Comparison of ENCODE assay signal across 9 mouse cellular contexts in the genomic region with DNA sequence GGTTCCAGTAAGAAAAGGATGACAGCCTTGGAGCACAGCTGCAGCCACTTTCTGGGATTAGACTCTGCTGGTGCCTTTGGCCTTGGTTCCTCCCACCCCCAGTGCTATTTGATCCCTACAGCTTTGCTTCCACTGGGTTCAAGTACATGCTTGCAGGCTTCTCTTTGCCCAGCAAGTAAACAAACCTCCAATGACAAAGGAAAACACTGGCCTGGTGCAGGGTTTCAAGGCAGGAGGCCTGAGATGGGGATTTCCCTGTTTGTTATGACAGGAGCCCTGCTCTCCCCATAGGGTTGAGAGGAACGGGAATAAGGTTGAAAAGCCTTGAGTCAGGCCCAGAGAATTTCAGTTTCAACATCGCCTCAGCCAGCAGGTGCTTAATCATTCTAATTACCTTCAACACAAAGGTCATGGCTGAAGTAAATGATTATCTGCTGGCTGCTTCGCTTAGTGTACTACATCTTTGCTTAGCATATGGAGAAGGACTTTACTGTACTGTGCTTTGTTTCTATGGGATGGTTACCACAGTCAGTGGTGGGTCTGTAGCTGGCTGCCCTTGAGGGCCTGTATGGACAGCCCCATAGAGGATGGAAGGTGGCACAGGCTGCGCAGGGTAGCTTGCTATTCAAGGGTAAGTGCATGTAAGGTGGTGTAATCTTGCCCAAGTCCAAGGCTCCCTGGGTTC.
A peak's percentile ranks its signal among the peaks of the same experiment; 100 is the strongest.
DNase-seq lines count a peak whose midpoint lies in the region; ATAC-seq and TF ChIP-seq lines count a peak whose summit lies in the region.
"Had no signal": no experiment of that assay in that cellular context is flagged by ENCODE, and none has a peak within 500 bp of the region (broad histone marks: within the 10 kb centered on the region; RNA-seq: fewer than 3 reads in every experiment).

No protein-coding gene starts in this region.

- no peak overlapping the region for H3K4me3 ChIP-seq in midbrain, embryonic 14.5 days (replicated peaks; ENCODE audit: low read depth, low read length)
- H3K4me3 ChIP-seq in midbrain, postnatal 0 days (ENCODE audit: low read depth, low read length) = no peak overlapping the region
- no peak overlapping the region for H3K4me3 ChIP-seq in embryonic facial prominence, embryonic 12.5 days
- H3K4me3 ChIP-seq in kidney, postnatal 0 days (replicated peaks; ENCODE audit: low read depth, low read length) = no peak overlapping the region
- H3K4me3 ChIP-seq in stomach, embryonic 16.5 days (replicated peaks; ENCODE audit: low read length) = no peak overlapping the region
- H3K4me3 ChIP-seq in left cerebral cortex, adult 2 months = no peak overlapping the region
- H3K4me3 ChIP-seq: layer of hippocampus, adult 2 months had no signal

- H3K9me3 ChIP-seq in midbrain, embryonic 14.5 days (ENCODE audit: control insufficient read depth, low read length) = no peaks in the 10 kb centered on the region
- no peaks in the 10 kb centered on the region for H3K9me3 ChIP-seq in midbrain, postnatal 0 days (ENCODE audit: low read length)
- no peaks in the 10 kb centered on the region for H3K9me3 ChIP-seq in embryonic facial prominence, embryonic 12.5 days
- H3K9me3 ChIP-seq in kidney, postnatal 0 days (replicated peaks; ENCODE audit: low read length) = no peaks in the 10 kb centered on the region
- no peaks in the 10 kb centered on the region for H3K9me3 ChIP-seq in stomach, embryonic 16.5 days (replicated peaks; ENCODE audit: control insufficient read depth, low read length)

- ATAC-seq in midbrain, embryonic 14.5 days (ENCODE audit: low FRiP score, low TSS enrichment) = no peak
- ATAC-seq in midbrain, postnatal 0 days (ENCODE audit: low FRiP score) = no peak
- ATAC-seq in embryonic facial prominence, embryonic 12.5 days (ENCODE audit: insufficient number of reproducible peaks, insufficient read depth, low FRiP score, low TSS enrichment) = peak; percentile 82; the same call in 1 of the 2 replicates
- ATAC-seq in kidney, postnatal 0 days (replicated peaks; ENCODE audit: low FRiP score, low read depth) = peak; percentile 77
- peak; percentile 65 for ATAC-seq in stomach, embryonic 16.5 days (ENCODE audit: insufficient read depth, low FRiP score)

- TF ChIP-seq CTCF in midbrain, postnatal 0 days (IDR thresholded peaks at IDR 0.05) = no peak
- no peak for TF ChIP-seq CTCF in kidney, postnatal 0 days (IDR thresholded peaks at IDR 0.05; ENCODE audit: low read depth)
- TF ChIP-seq CTCF in left cerebral cortex, adult 2 months (IDR thresholded peaks at IDR 0.05) = no peak

- H3K4me2 ChIP-seq in midbrain, embryonic 14.5 days (ENCODE audit: low read length) = no peak overlapping the region
- H3K4me2 ChIP-seq in midbrain, postnatal 0 days (ENCODE audit: low read depth, low read length, poor library complexity, severe bottlenecking) = no peak overlapping the region
- no peak overlapping the region for H3K4me2 ChIP-seq in embryonic facial prominence, embryonic 12.5 days (replicated peaks)
- no peak overlapping the region for H3K4me2 ChIP-seq in kidney, postnatal 0 days (ENCODE audit: low read length)
- H3K4me2 ChIP-seq in stomach, embryonic 16.5 days (ENCODE audit: low read depth, low read length) = no peak overlapping the region

- DNase-seq in midbrain, embryonic 14.5 days = peak; percentile 25
- DNase-seq in midbrain, postnatal 0 days (ENCODE audit: low spot score) = no peak
- peak; percentile 95 for DNase-seq in kidney, postnatal 0 days (ENCODE audit: low spot score)
- DNase-seq in gastrocnemius, postnatal 10 days = no peak
- no peak for DNase-seq in layer of hippocampus, postnatal 10 days (ENCODE audit: low spot score in 2 of 2)
- DNase-seq in left cerebral cortex, adult 2 months (ENCODE audit: extremely low spot score in 1 of 2, low spot score in 2 of 2) = no peak

- H3K36me3 ChIP-seq in midbrain, embryonic 14.5 days (ENCODE audit: control insufficient read depth, insufficient read depth, low read length) = no peaks in the 10 kb centered on the region
- H3K36me3 ChIP-seq in midbrain, postnatal 0 days (ENCODE audit: insufficient read depth, low read length) = no peaks in the 10 kb centered on the region
- no peaks in the 10 kb centered on the region for H3K36me3 ChIP-seq in embryonic facial prominence, embryonic 12.5 days
- no peaks in the 10 kb centered on the region for H3K36me3 ChIP-seq in kidney, postnatal 0 days (ENCODE audit: insufficient read depth, low read length)
- H3K36me3 ChIP-seq in stomach, embryonic 16.5 days (ENCODE audit: control insufficient read depth, insufficient read depth, low read length) = no peaks in the 10 kb centered on the region

- no peak overlapping the region for H3K9ac ChIP-seq in midbrain, embryonic 14.5 days (replicated peaks; ENCODE audit: low read length)
- H3K9ac ChIP-seq in midbrain, postnatal 0 days (replicated peaks; ENCODE audit: low read length, poor library complexity, severe bottlenecking) = no peak overlapping the region
- H3K9ac ChIP-seq in embryonic facial prominence, embryonic 12.5 days = no peak overlapping the region
- H3K9ac ChIP-seq in kidney, postnatal 0 days (ENCODE audit: low read depth, low read length) = no peak overlapping the region
- peak overlapping the region; percentile 34; the same call in 1 of the 2 replicates for H3K9ac ChIP-seq in stomach, embryonic 16.5 days (ENCODE audit: low read length)

- H3K4me1 ChIP-seq in midbrain, embryonic 14.5 days (ENCODE audit: control insufficient read depth, insufficient read depth, low read length) = 0 out of 2 replicates have a peak, but pooled peaks cover 4% of the 10 kb centered on the region
- H3K4me1 ChIP-seq in midbrain, postnatal 0 days (ENCODE audit: insufficient read depth, low read length) = no peaks in the 10 kb centered on the region
- peaks cover 48% of the 10 kb centered on the region for H3K4me1 ChIP-seq in embryonic facial prominence, embryonic 12.5 days
- peaks cover 23% of the 10 kb centered on the region; the same call in 1 of the 2 replicates for H3K4me1 ChIP-seq in kidney, postnatal 0 days (replicated peaks; ENCODE audit: insufficient read depth, low read length)
- peaks cover 39% of the 10 kb centered on the region for H3K4me1 ChIP-seq in stomach, embryonic 16.5 days (ENCODE audit: control insufficient read depth, insufficient read depth, low read length)

- 0 out of 2 replicates have a peak overlapping the region, but pooled peaks have one; percentile 13 for H3K27ac ChIP-seq in midbrain, embryonic 14.5 days (replicated peaks; ENCODE audit: low read depth, low read length)
- H3K27ac ChIP-seq in midbrain, postnatal 0 days (ENCODE audit: low read depth, low read length) = no peak overlapping the region
- H3K27ac ChIP-seq in embryonic facial prominence, embryonic 12.5 days = peak overlapping the region; percentile 85
- H3K27ac ChIP-seq in kidney, postnatal 0 days = peak overlapping the region; percentile 83
- peak overlapping the region; percentile 89 for H3K27ac ChIP-seq in stomach, embryonic 16.5 days (ENCODE audit: low read length)
- H3K27ac ChIP-seq in left cerebral cortex, adult 2 months = no peak overlapping the region
- H3K27ac ChIP-seq: layer of hippocampus, adult 2 months had no signal

- no peaks in the 10 kb centered on the region for H3K27me3 ChIP-seq in midbrain, embryonic 14.5 days (ENCODE audit: control insufficient read depth, insufficient read depth, low read length)
- H3K27me3 ChIP-seq in midbrain, postnatal 0 days (ENCODE audit: insufficient read depth, low read length) = no peaks in the 10 kb centered on the region
- no peaks in the 10 kb centered on the region for H3K27me3 ChIP-seq in embryonic facial prominence, embryonic 12.5 days
- H3K27me3 ChIP-seq in kidney, postnatal 0 days (ENCODE audit: insufficient read depth, low read length) = no peaks in the 10 kb centered on the region
- H3K27me3 ChIP-seq in stomach, embryonic 16.5 days (ENCODE audit: control insufficient read depth, insufficient read depth, low read length) = no peaks in the 10 kb centered on the region

- intact Hi-C loops in left cerebral cortex, adult 2 months (cut with DNase I) = no loop called here

- WGBS in midbrain, embryonic 14.5 days = 59% methylated on average over 4 of the region's 4 CpGs
- 55% methylated on average over 4 of the region's 4 CpGs for WGBS in midbrain, postnatal 0 days
- 19% methylated on average over 4 of the region's 4 CpGs for WGBS in embryonic facial prominence, embryonic 12.5 days
- WGBS in kidney, postnatal 0 days = 21% methylated on average over 4 of the region's 4 CpGs
- WGBS in stomach, embryonic 16.5 days = 29% methylated on average over 4 of the region's 4 CpGs

Comparison
In these comparisons a context has a peak if more than half of its experiments do, and no peak if none do; other contexts are left out.
1. DNase-seq: peak in midbrain, embryonic 14.5 days (single experiment) and kidney, postnatal 0 days (single experiment); none in midbrain, postnatal 0 days (single experiment), gastrocnemius, postnatal 10 days (single experiment), layer of hippocampus, postnatal 10 days (0 of 2) and left cerebral cortex, adult 2 months (0 of 2).
2. H3K27ac ChIP-seq: peak in midbrain, embryonic 14.5 days (single experiment), embryonic facial prominence, embryonic 12.5 days (single experiment), kidney, postnatal 0 days (single experiment) and stomach, embryonic 16.5 days (single experiment); none in midbrain, postnatal 0 days (single experiment) and left cerebral cortex, adult 2 months (single experiment).
3. ATAC-seq: peak in embryonic facial prominence, embryonic 12.5 days (single experiment), kidney, postnatal 0 days (single experiment) and stomach, embryonic 16.5 days (single experiment); none in midbrain, embryonic 14.5 days (single experiment) and midbrain, postnatal 0 days (single experiment).